1 mouse cellular context compared by ENCODE assay signal in genomic region chr4:130360238-130360590, GRCm38 (mm10).
TF ChIP-seq lines count a peak whose summit lies in the region.

No protein-coding gene starts in this region.

TF ChIP-seq in CH12.LX, 34 proteins besides CTCF, POLR2A, EP300 and RAD21 (continued from another document):
- TF ChIP-seq ZMIZ1 (IDR thresholded peaks at IDR 0.05; ENCODE audit: low read depth, low read length) (no peak), SIN3A (IDR thresholded peaks at IDR 0.05; ENCODE audit: low read length) (no peak)
